Mouse (Mus musculus) c-Kit-positive CD71-negative TER-119-negative erythroid progenitor cells, embryonic 14.5 days (primary cell): ENCODE measurements at regions not wholly inside any gene's neighbourhood (a gene's known extent, or its start where the extent isn't known, plus 50 kb on each side); places are given as distances from the start of the nearest gene placed in this dataset.

ENCODE experiments used
- DNase-seq: peaks from one replicate; pipeline ENCODE4 v3.0.0-alpha.2; 2013; ENCODE audit warnings: low read depth

DNA sequence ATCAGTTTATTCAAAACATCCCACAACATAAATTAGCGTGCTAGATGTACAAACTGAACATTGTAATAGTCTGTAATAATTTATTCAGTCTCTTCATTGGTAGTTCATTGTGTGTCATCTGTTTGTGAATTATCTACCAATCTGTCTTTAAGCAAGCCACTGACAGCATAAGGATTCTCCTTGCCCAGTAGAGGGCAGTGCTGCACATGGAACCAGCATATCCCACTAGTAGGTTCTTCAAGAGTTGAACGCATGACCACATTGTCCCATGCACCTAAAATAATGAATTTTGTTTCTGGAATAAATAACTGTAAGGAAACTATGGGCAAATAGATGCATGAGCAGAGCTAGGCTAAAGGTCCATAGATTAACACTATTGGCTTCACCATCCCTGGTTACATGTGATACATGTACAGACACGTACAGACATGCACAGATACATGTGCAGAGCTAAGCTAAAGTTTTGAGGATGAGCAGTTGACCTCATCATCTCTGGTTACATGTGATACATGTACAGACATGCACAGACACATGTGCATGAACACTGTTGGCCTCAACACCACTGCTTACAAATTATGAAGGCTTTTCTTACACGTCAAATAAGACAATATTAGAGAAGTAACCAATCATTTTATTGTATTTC lies 143.0 kb upstream of the Ctnnd2 start:
- DNase-seq, result peak; percentile 20

DNA sequence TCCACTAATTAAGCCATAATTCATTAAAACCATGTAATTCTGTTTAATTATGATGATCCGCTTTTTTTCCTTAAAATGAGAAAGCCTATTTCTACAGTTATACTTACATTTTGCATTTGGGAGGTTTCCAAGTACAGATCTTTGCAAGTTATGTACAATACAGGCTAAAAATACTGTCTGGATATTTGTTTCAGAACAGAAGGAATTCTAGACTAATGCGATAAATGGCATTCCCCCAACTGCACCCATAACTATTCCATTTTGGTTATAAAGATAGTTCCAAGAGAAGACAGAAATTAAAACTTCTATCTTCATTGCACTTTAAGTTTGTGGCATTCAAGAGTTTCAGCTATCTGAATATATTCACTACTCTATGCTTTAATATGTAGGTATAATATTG lies 137.0 kb upstream of the Ctnnd2 start:
- no peak for DNase-seq

DNA sequence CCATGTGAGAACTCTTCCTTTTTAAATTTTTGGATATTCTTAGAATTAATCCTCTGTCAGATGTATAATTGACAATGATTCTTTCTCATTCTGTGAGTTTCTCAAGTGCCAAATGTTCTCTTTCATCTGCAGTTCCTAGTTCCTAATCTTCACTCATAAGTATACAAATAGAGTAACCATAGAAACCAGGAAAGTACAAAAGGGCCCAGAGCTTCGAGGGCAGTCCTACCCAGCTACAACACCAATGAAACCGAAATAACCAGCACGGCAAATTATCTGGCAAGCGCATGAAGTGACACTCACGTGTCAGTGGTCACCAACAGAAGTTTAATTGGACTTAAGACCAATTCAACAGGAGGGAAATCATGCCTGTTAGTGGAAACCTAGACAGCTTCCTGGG lies 121.5 kb upstream of the Ctnnd2 start:
- DNase-seq, result no peak

DNA sequence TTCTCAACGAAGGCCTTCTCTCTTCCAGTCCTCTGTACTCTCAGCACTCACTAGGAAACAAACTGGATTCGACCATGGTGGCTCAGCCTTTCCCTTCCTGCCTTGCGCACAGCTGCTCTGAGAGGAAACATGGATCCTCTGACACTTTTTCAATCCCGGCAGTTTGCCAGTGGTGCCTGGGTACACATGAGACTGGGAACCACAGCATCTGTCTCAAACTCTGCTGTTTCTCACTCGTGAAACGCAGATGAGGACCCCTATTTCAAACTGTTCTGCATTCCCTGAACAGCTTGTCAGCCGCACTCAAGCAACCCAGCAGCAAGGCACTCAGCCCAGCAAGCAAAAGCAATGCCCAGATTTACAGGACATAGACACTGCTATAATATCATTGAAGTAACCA lies 112.6 kb upstream of the Ctnnd2 start:
- DNase-seq, result no peak

DNA sequence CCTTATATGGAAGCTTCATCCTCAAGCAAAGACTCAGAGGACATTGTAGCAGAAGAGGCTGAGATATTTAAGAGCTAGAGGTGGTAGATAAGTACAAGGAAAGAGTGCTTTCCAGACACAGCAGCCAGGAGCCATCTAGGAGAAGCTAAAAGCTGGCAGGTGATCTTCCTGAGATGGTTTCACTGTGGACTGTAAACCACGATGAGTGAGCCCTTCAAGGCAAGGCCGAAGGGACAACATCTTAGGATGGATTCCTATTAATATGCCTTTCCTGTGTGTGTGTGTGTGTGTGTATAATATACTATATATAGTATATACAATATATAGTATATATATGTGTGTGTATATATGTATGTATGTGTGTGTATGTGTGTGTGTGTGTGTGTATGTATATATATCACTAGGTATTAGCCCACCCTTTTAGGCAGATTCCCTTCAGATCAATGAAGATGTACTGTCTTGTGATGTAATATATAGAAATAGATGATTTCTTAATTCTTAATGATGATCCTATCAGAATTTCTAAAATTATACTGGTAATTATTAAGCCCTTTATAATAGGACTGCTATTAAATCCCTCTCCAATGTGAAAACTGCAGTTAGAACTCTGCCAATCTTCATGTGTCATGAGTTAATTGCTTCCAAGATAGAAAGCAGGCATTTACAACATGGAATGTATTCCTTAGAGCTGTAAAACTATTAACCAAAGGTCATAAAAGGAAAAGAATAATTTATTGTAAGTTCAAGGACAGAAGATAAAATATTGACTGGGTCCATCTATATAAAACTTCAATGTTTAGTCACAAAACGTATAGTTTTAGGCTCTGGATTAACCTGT lies 111.7 kb upstream of the Ctnnd2 start:
- no peak for DNase-seq

DNA sequence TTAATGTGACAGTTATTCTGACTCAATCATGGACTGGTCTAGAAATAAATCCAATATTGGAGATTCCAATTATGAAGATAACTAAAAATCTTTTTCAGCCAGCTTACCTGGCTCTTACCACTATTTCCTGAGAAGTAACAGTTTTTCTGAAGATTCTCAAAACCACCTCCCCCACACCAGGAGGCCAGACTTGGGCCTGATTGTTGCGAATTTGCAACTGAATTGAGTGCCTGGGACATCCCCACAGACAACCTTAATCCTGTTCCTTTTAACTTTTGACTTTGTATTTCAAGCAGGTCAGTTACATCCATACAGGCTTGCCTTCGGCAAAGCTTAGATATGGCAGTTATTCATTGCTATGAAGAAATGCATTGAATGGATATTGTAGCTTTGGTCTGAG lies 100.7 kb upstream of the Ctnnd2 start:
- DNase-seq, result no peak

DNA sequence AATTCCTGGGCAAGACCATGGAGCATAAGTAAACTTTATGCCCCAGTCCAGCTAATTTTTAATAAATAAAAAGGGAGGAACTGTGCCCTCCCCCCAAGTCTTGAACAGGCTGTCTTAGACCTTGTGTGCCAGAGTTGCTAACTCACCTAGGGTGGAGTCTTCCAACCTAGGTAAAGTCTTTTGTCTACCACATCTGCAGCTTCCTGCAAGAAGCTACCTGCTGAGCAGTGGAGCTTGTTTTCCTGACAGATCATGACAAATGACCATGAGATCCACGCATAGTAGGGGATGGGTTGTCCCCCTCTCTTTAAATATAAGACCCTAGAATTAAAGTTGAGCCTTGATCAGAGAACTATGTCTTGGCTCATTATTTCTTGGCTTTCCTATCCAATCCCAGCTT lies 100.1 kb upstream of the Ctnnd2 start:
- no peak for DNase-seq

DNA sequence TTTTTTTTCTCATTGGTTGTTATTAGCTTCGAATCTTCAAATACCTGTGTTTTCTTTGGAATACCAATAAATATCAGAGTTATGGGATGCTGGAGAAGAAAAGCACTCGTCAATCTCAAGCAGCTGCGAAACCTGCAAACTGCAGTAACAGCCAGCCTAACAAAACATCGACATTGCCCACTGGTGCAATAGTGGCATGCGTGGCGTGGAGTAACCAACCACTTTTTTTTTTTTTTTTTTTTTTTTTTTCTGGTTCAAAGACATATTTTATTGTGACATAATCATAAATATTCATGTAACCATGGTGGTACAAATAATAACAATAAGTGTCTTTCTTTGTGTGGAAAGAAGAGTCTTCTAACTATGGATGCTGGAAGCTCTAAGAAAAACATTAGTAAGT lies 85.3 kb upstream of the Ctnnd2 start:
- no peak for DNase-seq

DNA sequence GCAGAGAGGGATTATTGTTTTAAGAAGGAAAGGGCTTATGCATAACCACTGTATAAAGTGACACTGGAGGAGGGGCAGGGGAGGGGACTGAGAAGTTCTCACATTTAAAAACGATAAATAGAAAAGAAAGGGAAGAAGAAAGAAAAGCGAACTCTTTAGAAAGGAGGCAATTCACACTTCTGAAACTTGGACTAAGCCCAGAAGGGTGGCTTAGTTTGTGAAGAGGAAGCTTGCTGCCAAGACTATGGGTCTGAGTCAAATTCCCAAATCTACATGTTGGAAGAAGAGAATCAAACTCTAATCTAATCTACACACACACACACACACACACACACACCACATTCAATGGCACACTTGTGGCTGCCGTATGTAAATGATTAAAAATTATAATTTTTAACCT lies 50.3 kb upstream of the Ctnnd2 start:
- no peak for DNase-seq
